Mouse (Mus musculus): ENCODE data around the gene Olfr61. TPM values are rescaled to one million over a fixed set of nuclear protein-coding genes. Genes with fewer than 3 reads are reported as not detected.
"Not testable (repeated sequence)": the region's sequence is repeated elsewhere in the genome, so short reads cannot be mapped to it uniquely, and the experiment has no call there.

Gene Olfr61
- polyA plus RNA-seq (2012; rRNA removed) (not detected in 2 replicates), polyA plus RNA-seq (2014; fragmentation: Nextera tagmentation; extraction: Ambion mirVana) (not detected in 2 replicates)

DNA sequence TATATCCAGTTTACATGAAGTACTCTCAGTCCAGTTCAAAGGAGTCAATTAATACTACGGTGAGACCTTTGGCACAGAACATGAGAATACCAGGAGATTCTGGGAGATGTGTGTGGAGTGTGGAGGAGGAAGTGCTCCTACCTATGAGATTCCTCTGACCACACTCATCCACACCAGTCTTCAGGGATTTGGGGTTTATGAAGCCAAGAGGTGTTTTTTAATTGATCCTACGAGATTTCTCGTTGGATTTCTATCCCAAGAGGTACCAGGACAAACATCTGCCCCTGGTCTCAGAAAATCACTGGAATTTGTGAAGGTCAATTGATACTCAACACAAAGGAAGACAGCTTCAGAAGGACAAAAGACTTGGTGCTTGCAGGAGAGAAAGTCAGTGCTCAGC, at the start of gene Olfr61:
Olfr61 (plus strand) TSS at position 301 of the 400 bp plus-strand sequence.
- not testable (repeated sequence) for H3K9ac ChIP-seq (replicated peaks); DNase-seq (ENCODE audit: low read depth in 3 of 3, low spot score in 3 of 3); H3K9me3 ChIP-seq (ENCODE audit: control insufficient read depth, low read length); H3K4me3 ChIP-seq (ENCODE audit: insufficient read depth in 1 of 2, low read depth in 2 of 2, low read length in 2 of 2); ATAC-seq (ENCODE audit: insufficient read depth); H3K4me2 ChIP-seq (ENCODE audit: low read depth); H3K27me3 ChIP-seq (ENCODE audit: control insufficient read depth, insufficient read depth, low read length); H3K36me3 ChIP-seq (replicated peaks; ENCODE audit: control insufficient read depth, insufficient read depth, low read depth); H3K27ac ChIP-seq; H3K4me1 ChIP-seq (replicated peaks; ENCODE audit: control insufficient read depth in 2 of 2, insufficient read depth in 2 of 2, low read length in 1 of 2)
- WGBS (ENCODE audit: insufficient replicate concordance): 48% methylated on average over 3 of the region's 3 CpGs

DNA sequence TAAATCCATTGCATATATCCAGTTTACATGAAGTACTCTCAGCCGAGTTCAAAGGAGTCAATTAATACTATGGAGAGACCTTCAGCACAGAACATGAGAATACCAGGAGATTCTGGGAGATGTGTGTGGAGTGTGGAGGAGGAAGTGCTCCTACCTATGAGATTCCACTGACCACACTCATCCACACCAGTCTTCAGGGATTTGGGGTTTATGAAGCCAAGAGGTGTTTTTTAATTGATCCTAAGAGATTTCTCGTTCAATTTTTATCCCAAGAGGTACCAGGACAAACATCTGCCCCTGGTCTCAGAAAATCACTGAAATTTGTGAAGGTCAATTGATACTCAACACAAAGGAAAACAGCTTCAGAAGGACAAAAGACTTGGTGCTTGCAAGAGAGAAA, 27.8 kb upstream of the Olfr61 start, which contains the start of gene Olfr46:
Olfr46 (plus strand) TSS at position 301 of the 400 bp plus-strand sequence.
- not testable (repeated sequence) for H3K4me2 ChIP-seq (ENCODE audit: low read depth)

DNA sequence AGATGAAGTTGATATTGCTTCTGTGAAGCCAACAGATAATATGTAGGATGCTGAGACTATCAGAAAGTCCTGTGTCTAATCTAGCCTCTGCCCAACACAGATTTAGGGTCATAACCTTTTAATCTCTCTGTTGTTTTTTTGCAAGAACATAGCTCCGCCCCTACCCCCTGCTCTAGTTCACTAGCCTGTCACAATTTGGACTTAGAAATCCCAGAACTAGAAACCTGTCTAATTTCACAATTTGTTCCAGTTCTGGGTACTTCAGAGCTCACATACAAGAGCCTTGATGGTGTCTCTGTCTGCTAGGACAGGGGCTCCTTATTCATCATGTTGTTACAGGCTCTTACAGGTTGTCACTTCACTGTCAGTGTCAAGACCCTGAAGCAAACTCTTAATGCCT, 1.8 kb downstream of the Olfr61 start:
- TF ChIP-seq EP300 (IDR thresholded peaks at IDR 0.05; ENCODE audit: low read depth) (no peak), CTCF (IDR thresholded peaks at IDR 0.05; ENCODE audit: low read depth) (no peak)
- H3K27me3 ChIP-seq (ENCODE audit: control insufficient read depth, insufficient read depth, low read length): no peaks in the 10 kb centered on the region
- ATAC-seq (ENCODE audit: insufficient read depth): no peak
- WGBS (ENCODE audit: insufficient replicate concordance): 39% methylated on average over 1 of the region's 1 CpGs
- H3K27ac ChIP-seq: no peak overlapping the region
- H3K9me3 ChIP-seq (ENCODE audit: control insufficient read depth, low read length): no peaks in the 10 kb centered on the region
- no peak for DNase-seq (ENCODE audit: low read depth in 3 of 3, low spot score in 3 of 3)
- no peaks in the 10 kb centered on the region for H3K36me3 ChIP-seq (replicated peaks; ENCODE audit: control insufficient read depth, insufficient read depth, low read depth)
- H3K4me3 ChIP-seq (ENCODE audit: insufficient read depth in 1 of 2, low read depth in 2 of 2, low read length in 2 of 2): no peak overlapping the region
- no peak overlapping the region for H3K9ac ChIP-seq (replicated peaks)
- no peaks in the 10 kb centered on the region for H3K4me1 ChIP-seq (replicated peaks; ENCODE audit: control insufficient read depth in 2 of 2, insufficient read depth in 2 of 2, low read length in 1 of 2)
- H3K4me2 ChIP-seq (ENCODE audit: low read depth): no peak overlapping the region

More for the DNA sequence above, 27.8 kb upstream of the Olfr61 start, which contains the start of gene Olfr46:
- not testable (repeated sequence) for H3K36me3 ChIP-seq (replicated peaks; ENCODE audit: control insufficient read depth, insufficient read depth, low read depth); H3K9ac ChIP-seq (replicated peaks); H3K27ac ChIP-seq; H3K4me3 ChIP-seq (ENCODE audit: insufficient read depth in 1 of 2, low read depth in 2 of 2, low read length in 2 of 2); H3K27me3 ChIP-seq (ENCODE audit: control insufficient read depth, insufficient read depth, low read length); H3K4me1 ChIP-seq (replicated peaks; ENCODE audit: control insufficient read depth in 2 of 2, insufficient read depth in 2 of 2, low read length in 1 of 2); ATAC-seq (ENCODE audit: insufficient read depth); H3K9me3 ChIP-seq (ENCODE audit: control insufficient read depth, low read length); DNase-seq (ENCODE audit: low read depth in 3 of 3, low spot score in 3 of 3)
- WGBS (ENCODE audit: insufficient replicate concordance): 57% methylated on average over 2 of the region's 2 CpGs

DNA sequence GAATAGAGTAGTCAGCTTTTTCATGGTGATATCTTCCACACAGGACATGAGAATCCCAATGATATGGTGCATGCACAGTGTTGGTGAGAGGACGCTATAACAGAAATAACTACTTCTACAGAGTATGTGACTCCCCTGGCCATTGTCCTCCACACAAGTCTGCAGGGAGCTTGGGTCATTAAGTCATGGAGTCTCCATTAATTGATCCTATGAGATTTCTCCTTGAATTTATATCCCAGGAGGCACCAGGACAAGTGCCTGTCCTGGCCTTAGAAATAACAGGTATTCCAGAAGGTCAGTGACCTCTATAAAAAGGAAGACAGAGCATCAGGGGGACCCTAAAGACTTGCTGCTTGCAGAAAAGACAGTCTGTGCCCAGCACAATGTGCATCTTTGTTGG, 17.4 kb downstream of the Olfr61 start, which contains the start of gene Olfr53:
Olfr53 (plus strand) TSS at position 301 of the 400 bp plus-strand sequence.
- DNase-seq (ENCODE audit: low read depth in 3 of 3, low spot score in 3 of 3): no peak
- Histone ChIP-seq H3K4me2 (ENCODE audit: low read depth) (no peak within 1 kb of the TSS), H3K9ac (replicated peaks) (no peak within 1 kb of the TSS), H3K9me3 (ENCODE audit: control insufficient read depth, low read length) (no peaks in the 10 kb centered on the region), H3K4me3 (ENCODE audit: insufficient read depth in 1 of 2, low read depth in 2 of 2, low read length in 2 of 2) (no peak within 1 kb of the TSS), H3K27me3 (ENCODE audit: control insufficient read depth, insufficient read depth, low read length) (no peaks in the 10 kb centered on the region), H3K36me3 (replicated peaks; ENCODE audit: control insufficient read depth, insufficient read depth, low read depth) (no peaks in the 10 kb centered on the region), H3K27ac (no peak within 1 kb of the TSS), H3K4me1 (replicated peaks; ENCODE audit: control insufficient read depth in 2 of 2, insufficient read depth in 2 of 2, low read length in 1 of 2) (no peaks in the 10 kb centered on the region)
- ATAC-seq (ENCODE audit: insufficient read depth): no peak
- TF ChIP-seq CTCF (IDR thresholded peaks at IDR 0.05; ENCODE audit: low read depth): no peak
- TF ChIP-seq EP300 (IDR thresholded peaks at IDR 0.05; ENCODE audit: low read depth): no peak
- 61% methylated on average over 1 of the region's 1 CpGs for WGBS (ENCODE audit: insufficient replicate concordance)

DNA sequence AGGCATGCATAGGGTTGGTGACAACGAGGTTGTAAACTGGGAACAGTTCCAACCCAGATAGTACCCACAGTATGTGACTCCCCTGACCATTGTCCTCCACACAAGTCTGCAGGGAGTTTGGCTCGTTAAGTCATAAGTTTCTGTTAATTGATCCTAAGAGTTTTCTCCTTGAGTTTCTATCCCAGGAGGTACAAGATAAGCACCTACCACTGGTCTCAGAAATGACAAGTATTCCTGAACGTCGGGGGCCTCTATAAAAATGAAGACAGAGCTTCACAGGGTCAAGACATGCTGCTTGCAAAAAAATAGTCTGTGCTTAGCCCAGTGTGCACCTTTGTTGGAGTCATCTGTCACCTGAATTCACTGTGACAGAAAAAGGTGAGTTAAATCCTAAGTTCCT, 30.9 kb downstream of the Olfr61 start, which contains the start of gene Olfr539:
Olfr539 (plus strand) TSS at position 301 of the 400 bp plus-strand sequence.
- H3K27ac ChIP-seq: no peak within 1 kb of the TSS
- H3K36me3 ChIP-seq (replicated peaks; ENCODE audit: control insufficient read depth, insufficient read depth, low read depth): no peaks in the 10 kb centered on the region
- no peak for ATAC-seq (ENCODE audit: insufficient read depth)
- H3K4me2 ChIP-seq (ENCODE audit: low read depth): no peak within 1 kb of the TSS
- no peaks in the 10 kb centered on the region for H3K27me3 ChIP-seq (ENCODE audit: control insufficient read depth, insufficient read depth, low read length)
- no peaks in the 10 kb centered on the region for H3K4me1 ChIP-seq (replicated peaks; ENCODE audit: control insufficient read depth in 2 of 2, insufficient read depth in 2 of 2, low read length in 1 of 2)
- no peak for DNase-seq (ENCODE audit: low read depth in 3 of 3, low spot score in 3 of 3)
- TF ChIP-seq CTCF (IDR thresholded peaks at IDR 0.05; ENCODE audit: low read depth): no peak
- TF ChIP-seq EP300 (IDR thresholded peaks at IDR 0.05; ENCODE audit: low read depth): no peak
- H3K9me3 ChIP-seq (ENCODE audit: control insufficient read depth, low read length): no peaks in the 10 kb centered on the region
- H3K4me3 ChIP-seq (ENCODE audit: insufficient read depth in 1 of 2, low read depth in 2 of 2, low read length in 2 of 2): no peak within 1 kb of the TSS
- no peak within 1 kb of the TSS for H3K9ac ChIP-seq (replicated peaks)
- WGBS (ENCODE audit: insufficient replicate concordance): 54% methylated on average over 4 of the region's 4 CpGs

DNA sequence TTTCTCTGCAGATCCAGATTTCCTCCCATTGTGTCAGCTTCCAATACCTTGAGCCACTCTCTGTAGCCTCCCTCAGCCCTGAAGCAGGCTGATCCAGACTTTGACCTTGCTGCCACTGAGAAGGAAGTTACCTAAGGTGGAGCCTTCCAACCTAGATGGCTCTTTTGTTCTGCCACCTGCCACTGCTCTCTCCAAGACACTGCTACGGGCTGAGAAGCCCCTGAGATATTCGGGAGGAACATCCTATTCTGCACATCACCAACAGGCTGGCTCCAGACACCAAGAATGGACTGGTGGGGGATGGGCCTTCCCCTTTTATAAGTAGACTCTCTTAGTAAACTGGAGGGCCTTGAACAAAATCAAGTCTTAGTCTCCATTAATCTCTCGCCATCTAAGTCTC, 41.9 kb downstream of the Olfr61 start:
- 39% methylated on average over 3 of the region's 3 CpGs for WGBS (ENCODE audit: insufficient replicate concordance)
- ATAC-seq (ENCODE audit: insufficient read depth); H3K4me1 ChIP-seq (replicated peaks; ENCODE audit: control insufficient read depth in 2 of 2, insufficient read depth in 2 of 2, low read length in 1 of 2): not testable (repeated sequence)

More for the DNA sequence above, 41.9 kb downstream of the Olfr61 start:
- not testable (repeated sequence) for H3K36me3 ChIP-seq (replicated peaks; ENCODE audit: control insufficient read depth, insufficient read depth, low read depth); H3K9me3 ChIP-seq (ENCODE audit: control insufficient read depth, low read length); H3K4me2 ChIP-seq (ENCODE audit: low read depth); H3K27me3 ChIP-seq (ENCODE audit: control insufficient read depth, insufficient read depth, low read length); DNase-seq (ENCODE audit: low read depth in 3 of 3, low spot score in 3 of 3); H3K4me3 ChIP-seq (ENCODE audit: insufficient read depth in 1 of 2, low read depth in 2 of 2, low read length in 2 of 2); H3K27ac ChIP-seq; H3K9ac ChIP-seq (replicated peaks)

All from liver, embryonic 14.5 days (tissue).